Mouse (Mus musculus) Muller cell, postnatal 12 days (primary cell): Measurements from ENCODE around the gene Spz1.
"Not testable (repeated sequence)": the region's sequence is repeated elsewhere in the genome, so short reads cannot be mapped to it uniquely, and the experiment has no call there.

ENCODE experiments used
- DNase-seq: peaks from one replicate; pipeline ENCODE4 v3.0.0-alpha.2; 2015; ENCODE audit errors: inconsistent ontology term

Spz1 gene

GRCm38 (mm10) chr13:92576072-92576471, at the start of gene Spz1:
Spz1 (minus strand) TSS chr13:92576172.
- DNase-seq, result no peak

DNA sequence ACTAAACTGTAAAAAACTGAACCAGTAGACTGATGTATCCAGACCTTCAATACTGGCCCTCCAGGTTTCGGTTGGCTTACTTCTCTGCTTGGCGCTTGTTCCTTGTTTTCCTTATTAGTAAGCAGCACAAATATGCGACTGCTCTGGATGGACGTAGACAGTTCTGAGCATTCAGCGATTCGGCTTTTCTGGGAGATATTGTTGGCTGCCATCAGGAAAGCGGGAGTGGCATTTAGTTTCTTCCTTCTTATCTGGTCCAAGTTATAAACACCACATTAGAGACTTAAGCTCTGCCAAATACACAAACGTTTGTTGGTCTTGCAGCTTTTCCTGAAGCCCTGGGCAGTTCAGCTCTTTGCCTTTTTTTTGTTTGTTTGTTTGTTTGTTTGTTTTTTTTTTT, 40.5 kb upstream of the Spz1 start:
- no peak for DNase-seq

DNA sequence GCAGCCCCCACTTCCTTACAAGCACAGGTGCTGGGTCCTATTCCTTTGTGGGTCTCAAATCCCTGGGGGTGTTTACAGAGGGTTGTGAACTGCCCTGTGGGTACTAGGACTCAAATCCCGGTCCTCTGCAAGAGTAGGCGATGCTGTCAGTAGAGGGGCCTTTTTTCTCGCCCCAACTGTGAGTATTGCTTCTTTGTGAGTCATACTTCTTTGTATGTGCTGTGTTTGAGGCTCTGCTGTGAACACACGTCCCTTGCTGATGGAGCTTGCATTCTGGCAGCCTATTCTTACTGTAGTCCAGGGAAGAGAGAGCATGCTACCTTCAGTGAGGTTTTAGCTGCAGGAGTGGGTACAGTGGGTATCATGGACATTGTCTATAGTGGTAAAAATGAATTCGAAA, 39.2 kb upstream of the Spz1 start:
- DNase-seq, result no peak

- no peak for DNase-seq
These were observed 37.1 kb upstream of the Spz1 start for GRCm38 (mm10) chr13:92613094-92613493.

DNA sequence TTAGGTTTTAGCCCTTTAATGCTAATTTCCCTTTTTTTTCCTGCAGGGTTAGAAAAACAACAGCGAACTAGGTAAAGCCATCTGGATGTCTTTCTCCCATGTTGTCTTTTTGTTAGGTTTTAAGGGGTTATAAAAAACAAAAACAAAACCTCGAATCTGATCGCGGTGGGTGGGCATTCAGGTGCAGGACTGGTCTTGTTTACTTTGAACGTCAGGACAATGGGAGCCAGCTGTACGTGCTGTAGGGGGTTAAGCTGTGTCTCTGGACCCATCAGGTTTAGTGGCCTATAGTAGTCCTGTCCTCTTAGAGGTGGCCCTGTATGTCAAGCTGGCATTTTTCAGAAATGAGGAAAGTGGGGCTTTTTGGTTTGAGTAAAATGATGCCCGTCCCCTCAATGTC, 35.9 kb upstream of the Spz1 start:
- DNase-seq, result no peak

GRCm38 (mm10) chr13:92611254-92611784, 35.3 kb upstream of the Spz1 start:
- DNase-seq, result no peak

DNA sequence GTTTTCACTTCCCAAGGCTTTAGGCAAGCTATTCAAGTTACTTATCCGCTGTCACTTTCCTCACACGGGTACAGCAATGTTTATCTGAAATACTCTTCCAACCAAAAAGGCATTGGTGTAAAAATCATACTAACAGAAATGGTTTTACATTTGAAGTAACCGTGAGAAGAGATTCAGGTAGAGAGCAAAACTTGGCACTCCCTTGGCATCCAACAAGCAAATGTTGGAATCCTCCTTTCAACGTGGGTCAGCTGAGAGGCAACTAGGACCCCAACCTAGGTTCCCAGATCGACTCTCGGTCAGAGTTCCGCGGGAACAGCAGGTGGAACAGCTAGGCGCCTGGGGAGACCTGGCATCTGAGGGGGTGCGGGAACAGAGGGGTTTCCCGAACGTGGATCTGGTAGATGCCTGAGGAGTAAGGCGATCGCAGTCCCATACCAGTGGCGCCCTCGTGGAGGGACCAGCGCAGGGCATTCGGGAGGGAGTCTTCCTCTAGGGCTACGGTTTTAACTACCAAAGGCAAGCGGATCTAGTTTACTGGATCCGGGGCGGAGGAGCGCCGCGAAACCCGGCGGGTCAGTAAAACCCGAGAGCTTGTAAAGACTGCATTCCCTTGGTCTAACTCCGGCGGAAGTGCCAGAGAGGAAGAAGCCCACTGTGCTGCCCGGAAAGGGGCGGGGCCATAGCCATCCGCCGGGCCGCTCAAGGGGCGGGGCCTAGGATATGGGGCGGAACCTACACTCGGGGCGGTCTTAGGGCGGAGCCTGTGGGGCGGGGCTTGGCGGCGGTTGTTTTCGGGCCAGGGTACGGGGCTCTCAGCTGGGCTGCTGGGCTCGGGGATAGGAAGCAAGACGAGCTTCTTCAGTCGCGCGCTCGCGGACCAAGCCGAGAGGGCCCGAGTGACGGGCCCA, 34.6 kb upstream of the Spz1 start, which contains the start of gene Serinc5:
Gene Serinc5, plus strand, starts transcription at position 781 of the 911 bp plus-strand sequence.
- DNase-seq, result peak; percentile 98

DNA sequence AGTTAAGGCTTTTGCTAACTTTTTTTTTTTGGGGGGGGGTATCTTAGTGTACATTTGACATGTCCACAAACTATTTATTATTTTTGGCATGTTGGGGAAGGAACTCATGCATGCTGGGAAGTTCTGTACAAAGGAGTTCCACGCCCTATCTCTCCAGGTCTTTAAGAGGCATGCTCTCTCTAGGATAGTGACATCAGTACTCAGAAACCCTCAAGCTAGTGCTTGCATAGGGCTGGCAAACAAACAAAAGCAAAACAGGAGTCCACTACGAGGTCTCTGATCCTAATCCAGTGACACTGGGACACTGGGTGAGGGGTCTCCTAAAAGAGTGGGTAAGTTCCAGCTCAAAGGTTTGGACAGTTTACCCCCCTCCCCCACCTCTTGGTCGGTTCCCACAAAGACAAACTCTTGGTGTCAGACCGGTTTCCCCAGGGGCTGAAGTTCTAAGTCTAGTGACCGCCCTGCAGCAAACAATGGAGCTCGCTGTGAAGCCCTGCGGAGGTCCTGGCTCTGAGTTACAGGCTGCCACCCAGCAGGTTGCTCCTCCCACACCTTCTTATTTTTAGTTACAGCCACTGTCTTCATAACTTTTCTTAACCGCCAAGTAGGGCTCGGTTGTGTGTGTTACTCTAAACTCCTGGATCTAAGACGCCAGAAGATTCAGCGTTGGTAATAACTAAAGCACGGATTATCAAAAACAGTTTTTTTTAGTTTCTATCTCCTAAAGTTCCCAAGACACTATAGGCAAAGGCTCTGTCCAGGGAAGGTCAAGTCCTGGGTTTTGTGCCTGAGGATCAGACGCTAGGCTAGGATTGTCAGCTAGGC, 33.7 kb upstream of the Spz1 start:
- DNase-seq, result peak; percentile 43

GRCm38 (mm10) chr13:92605306-92605705, 29.3 kb upstream of the Spz1 start:
- not testable (repeated sequence) for DNase-seq

GRCm38 (mm10) chr13:92595424-92595823, 19.5 kb upstream of the Spz1 start:
- no peak for DNase-seq

DNA sequence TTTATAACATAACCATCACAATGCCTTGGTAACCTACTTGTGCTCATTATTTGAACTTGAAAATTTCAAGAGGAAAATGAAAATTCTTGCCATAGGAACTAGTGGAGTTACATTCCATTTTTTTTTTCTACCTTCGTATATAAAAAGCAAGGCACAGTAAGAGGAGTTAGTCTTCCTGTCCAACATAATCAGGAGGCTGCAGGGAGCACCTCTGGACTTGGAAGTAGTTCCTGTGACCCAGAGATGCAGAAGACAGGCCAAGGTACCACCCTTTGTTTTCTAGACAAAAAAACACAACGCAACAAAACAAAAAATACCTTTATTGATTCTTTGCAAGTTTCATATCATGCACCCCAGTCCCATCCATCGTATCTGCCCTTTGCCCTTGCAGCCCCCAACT, 18.9 kb upstream of the Spz1 start:
- DNase-seq, result no peak

GRCm38 (mm10) chr13:92594481-92594880, 18.5 kb upstream of the Spz1 start:
- peak; percentile 46 for DNase-seq

DNA sequence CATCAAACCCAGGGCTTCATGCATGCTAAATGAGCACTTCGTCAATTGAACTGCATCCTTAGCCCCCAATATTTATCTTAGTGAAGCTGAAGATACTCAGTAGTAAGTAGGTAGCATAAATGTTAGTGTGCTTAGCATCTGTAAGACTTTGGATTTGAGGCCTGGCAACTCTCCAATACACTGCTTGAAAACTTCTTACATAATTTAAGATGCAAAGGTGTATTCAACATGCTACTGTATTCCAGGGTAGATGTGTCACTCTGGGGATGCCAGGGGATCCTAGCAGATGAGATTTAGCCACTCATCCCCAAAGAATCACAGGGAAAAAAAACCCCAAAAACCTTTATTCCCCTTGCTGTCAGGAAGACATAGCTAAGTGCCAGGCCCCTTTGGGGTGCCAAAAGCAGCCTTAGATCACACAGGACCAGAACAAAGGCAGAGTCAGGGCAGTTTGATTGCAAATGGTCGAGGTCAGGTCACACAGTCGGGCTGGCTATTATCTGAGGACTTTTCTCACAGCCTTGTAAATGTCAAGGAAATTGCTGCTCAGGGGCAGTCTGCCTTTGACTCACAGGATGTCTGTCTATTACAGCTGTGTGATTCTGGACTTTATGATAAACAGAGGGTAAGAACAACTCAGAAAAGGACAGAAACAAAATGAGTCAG, 17.9 kb upstream of the Spz1 start:
- peak; percentile 32 for DNase-seq

- no peak for DNase-seq
These were observed 17.0 kb upstream of the Spz1 start for GRCm38 (mm10) chr13:92592786-92593635.

DNA sequence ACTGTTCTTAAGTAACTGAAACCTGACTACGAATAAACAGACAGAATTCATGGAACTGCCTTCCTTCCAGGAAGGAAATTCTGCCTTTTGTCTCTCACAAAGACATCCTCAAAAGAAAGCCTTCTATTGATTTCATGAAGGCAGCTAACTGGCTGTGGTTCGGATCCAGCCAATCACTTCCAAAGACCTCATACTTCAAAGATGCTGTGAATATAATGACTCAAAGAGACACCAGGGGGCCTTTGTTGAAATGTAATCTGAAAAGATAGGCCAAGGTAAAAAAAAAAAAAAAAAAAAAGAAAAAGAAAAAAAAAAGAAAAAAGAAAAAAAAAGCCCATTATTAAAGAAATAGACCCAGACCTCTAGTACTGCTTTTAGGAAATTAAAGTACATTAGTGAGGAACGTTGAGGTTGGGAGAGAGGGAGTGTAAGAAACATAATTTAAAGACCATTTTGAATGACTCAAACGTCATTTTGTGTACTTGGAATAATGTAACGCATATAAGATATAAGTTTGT, 16.4 kb upstream of the Spz1 start:
- no peak for DNase-seq

- no peak for DNase-seq
These were observed 15.3 kb upstream of the Spz1 start for GRCm38 (mm10) chr13:92591225-92591624.

GRCm38 (mm10) chr13:92589255-92589654, 13.3 kb upstream of the Spz1 start:
- DNase-seq, result peak; percentile 27

- DNase-seq, result peak; percentile 34
These were observed 12.7 kb upstream of the Spz1 start for GRCm38 (mm10) chr13:92588704-92589103.

DNA sequence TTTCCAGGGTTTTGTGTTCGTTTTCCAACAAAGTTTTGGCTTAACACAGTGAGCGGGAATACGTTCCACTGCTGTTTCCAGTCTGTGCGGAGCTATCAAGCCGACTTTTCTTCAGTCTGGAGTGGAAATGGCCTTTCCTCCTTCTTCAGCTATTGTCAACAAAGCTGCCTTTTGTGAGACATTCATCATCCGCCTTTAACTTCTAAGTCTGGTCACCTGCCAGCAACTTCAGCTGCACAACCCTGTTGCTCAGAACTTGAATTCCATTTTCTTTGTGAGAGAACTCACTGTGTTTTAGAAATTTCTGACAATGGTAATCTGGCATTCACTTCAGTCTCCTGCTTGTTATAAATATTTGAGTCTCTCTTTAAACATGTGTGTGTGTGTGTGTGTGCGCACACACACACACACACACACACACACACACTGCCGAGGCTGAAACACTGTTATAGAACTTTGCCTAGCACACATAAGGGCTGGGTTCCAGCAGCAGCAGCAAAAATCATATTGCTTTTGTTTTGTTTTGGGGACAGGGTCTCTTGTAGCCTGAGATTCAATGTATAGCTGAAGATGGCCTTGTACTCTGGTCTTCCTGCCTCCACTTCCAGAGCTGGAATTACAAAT, 8.2 kb upstream of the Spz1 start:
- DNase-seq, result peak; percentile 61
